Mouse (Mus musculus) spleen, adult 2 months (tissue): ENCODE results near the gene Pxdn. TPM values are rescaled to one million over a fixed set of nuclear protein-coding genes. Genes with fewer than 3 reads are reported as not detected.

Experiments
- DNase-seq, 2 experiments: peaks; one replicate each; pipeline versions ENCODE4 v3.0.0 to v3.0.0-alpha.2; 2012 to 2021; ENCODE audit warnings: low spot score in 2 of 2, low read depth in 1 of 2
- H3K27ac ChIP-seq: fragments of 200-500 bp; 2 replicates; pipeline ENCODE4 v1.5.1; 2012; ENCODE audit warnings: low read length, inconsistent platforms; ENCODE audit not compliant: insufficient read depth
- H3K27me3 ChIP-seq: fragments of 200-500 bp; 2 replicates; pipeline ENCODE4 v1.6.1; 2012; ENCODE audit warnings: mild to moderate bottlenecking, moderate library complexity, low read length, inconsistent platforms; ENCODE audit not compliant: control insufficient read depth, insufficient read depth
- H3K36me3 ChIP-seq: fragments of 200-500 bp; 2 replicates; pipeline ENCODE4 v1.6.1; 2012; ENCODE audit warnings: mild to moderate bottlenecking, low read length, inconsistent platforms; ENCODE audit not compliant: control insufficient read depth, insufficient read depth
- H3K4me1 ChIP-seq: fragments of 200-500 bp; 2 replicates; pipeline ENCODE4 v1.6.1; 2011; ENCODE audit warnings: inconsistent platforms; ENCODE audit not compliant: control insufficient read depth, insufficient read depth, insufficient read length
- H3K4me3 ChIP-seq: fragments of 200-500 bp; 2 replicates; pipeline ENCODE4 v1.5.1; 2011; ENCODE audit warnings: mild to moderate bottlenecking, inconsistent platforms; ENCODE audit not compliant: insufficient read depth, insufficient read length; ENCODE audit errors: extremely low read depth
- CTCF ChIP-seq: fragments of 200-500 bp; IDR thresholded peaks from 2 replicates; pipeline ENCODE4 v1.5.1; 2011; ENCODE audit warnings: mild to moderate bottlenecking, inconsistent platforms; ENCODE audit not compliant: insufficient read depth, insufficient read length, insufficient replicate concordance; ENCODE audit errors: extremely low read depth
- POLR2A ChIP-seq: fragments of 200-500 bp; IDR thresholded peaks from 2 replicates; pipeline ENCODE4 v1.6.1; 2011; ENCODE audit warnings: low read depth, low read length, inconsistent platforms
- WGBS: fragments of 180-500 bp; shearing (Covaris S2); methylation state at CpG from one replicate; pipeline ENCODE4 v1.1.7; 2018; 5-methylcytosine and 5-hydroxymethylcytosine counted together
- polyA plus RNA-seq: library from polyadenylated mRNA; depleted of rRNA; stranded (reverse); fragments of >200 nt; gene quantifications from 2 replicates; pipeline ENCODE4 v1.2.3, GENCODE M21; 2012

Pxdn gene
- polyA plus RNA-seq, 1 experiment, result 3.5 TPM

GRCm38 (mm10) chr12:30035406-30035805, 98.0 kb downstream of the Pxdn start:
- no peak for DNase-seq
- H3K36me3 ChIP-seq, result no peaks in the 10 kb centered on the region
- 46% methylated on average over 1 of the region's 1 CpGs for WGBS

DNA sequence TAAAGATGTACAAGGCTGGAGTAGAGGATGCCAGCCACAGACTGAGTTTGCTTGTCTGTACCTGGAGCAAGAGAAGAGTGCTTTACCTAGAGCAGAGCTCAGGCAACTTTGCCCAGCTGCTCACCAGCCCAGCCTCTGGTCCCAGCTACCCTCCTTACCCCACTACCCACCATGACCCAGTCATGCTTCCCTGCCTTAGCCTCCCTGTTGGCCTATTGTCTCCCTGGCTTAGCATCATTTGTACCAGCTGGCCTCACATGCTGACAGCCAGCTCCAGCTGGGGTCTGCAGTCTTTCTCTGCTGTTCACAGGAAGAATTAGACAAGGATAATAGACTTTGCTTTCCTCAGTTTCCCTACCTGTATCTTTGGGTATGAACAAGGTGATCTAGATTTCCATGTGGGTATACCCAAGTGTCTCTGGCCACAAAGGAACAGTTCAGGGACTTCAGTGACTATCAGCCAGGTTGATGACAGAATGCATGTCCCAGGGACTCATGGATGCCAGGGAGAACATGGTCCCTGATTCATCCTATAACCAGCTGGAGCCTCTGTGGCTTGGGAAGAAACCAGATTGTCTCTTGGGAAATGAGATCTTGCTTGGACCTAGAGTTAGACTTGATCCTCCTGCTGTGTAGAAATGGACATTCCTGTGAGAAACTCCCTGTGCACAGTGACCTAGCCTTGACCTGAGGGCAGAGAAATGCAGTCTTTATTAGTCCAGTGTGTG, 98.6 kb downstream of the Pxdn start:
- H3K4me3 ChIP-seq, result no peak overlapping the region
- DNase-seq, result no peak
- no peak overlapping the region for H3K27ac ChIP-seq
- TF ChIP-seq CTCF, result no peak
- TF ChIP-seq POLR2A, result no peak
- no peaks in the 10 kb centered on the region for H3K27me3 ChIP-seq
- no peaks in the 10 kb centered on the region for H3K36me3 ChIP-seq
- H3K4me1 ChIP-seq, result no peaks in the 10 kb centered on the region

More at GRCm38 (mm10) chr12:30035406-30035805, 98.0 kb downstream of the Pxdn start:
- Histone ChIP-seq H3K4me1 (no peaks in the 10 kb centered on the region), H3K27me3 (no peaks in the 10 kb centered on the region), H3K27ac (no peak overlapping the region), H3K4me3 (no peak overlapping the region)
- no peak for TF ChIP-seq POLR2A
- TF ChIP-seq CTCF, result no peak

DNA sequence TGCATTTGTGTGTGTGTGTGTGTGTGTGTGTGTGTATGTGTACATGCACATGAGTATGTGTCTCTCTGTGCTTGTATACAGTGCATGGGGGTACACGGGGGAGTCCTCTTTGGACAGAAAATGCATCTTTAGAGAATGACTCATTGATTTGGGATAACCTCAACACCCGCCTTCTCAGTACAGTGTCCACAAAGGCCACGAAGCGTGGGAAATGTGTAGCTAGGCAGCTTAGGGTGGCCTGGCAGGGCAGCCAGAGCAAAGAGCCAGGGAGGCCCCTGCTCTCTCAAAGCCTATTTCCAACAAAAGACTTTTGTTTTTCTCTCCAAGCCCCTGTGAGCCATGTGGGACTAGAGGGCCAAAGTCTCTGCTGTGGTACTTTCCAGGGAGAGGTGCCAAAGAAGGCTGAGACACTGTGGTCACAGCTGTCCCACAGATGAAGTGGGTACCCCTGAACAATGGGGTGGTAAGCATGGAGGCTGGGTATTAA, 99.2 kb downstream of the Pxdn start:
- no peaks in the 10 kb centered on the region for H3K36me3 ChIP-seq
- no peak overlapping the region for H3K27ac ChIP-seq
- no peak for DNase-seq
- TF ChIP-seq CTCF (no peak), POLR2A (no peak)
- no peaks in the 10 kb centered on the region for H3K27me3 ChIP-seq
- 76% methylated on average over 4 of the region's 4 CpGs for WGBS
- no peaks in the 10 kb centered on the region for H3K4me1 ChIP-seq
- H3K4me3 ChIP-seq, result no peak overlapping the region

DNA sequence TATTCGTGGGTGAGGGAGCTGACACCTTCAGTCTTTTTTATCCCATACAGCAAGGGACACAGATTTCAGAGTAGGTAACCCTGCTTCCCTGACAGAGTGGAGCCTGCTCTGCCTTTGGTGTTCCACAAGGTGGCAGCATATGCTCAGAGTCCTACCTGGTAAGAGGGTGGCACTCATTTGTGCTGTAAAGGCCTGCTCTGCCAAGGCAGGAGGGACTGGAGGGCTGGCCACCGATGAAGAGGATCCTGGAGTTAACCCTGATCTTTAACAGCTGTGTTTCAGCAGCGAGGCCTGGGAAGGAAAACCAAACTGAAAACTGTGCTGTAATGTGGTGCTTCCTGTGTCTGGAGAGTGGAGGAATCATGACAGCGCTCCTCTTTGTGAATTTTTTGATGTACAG, 102.2 kb downstream of the Pxdn start:
- Histone ChIP-seq H3K4me3 (no peak overlapping the region), H3K27me3 (no peaks in the 10 kb centered on the region), H3K36me3 (no peaks in the 10 kb centered on the region), H3K4me1 (no peaks in the 10 kb centered on the region), H3K27ac (no peak overlapping the region)
- DNase-seq, result no peak
- no peak for TF ChIP-seq CTCF
- TF ChIP-seq POLR2A, result no peak
- 43% methylated on average over 4 of the region's 4 CpGs for WGBS

DNA sequence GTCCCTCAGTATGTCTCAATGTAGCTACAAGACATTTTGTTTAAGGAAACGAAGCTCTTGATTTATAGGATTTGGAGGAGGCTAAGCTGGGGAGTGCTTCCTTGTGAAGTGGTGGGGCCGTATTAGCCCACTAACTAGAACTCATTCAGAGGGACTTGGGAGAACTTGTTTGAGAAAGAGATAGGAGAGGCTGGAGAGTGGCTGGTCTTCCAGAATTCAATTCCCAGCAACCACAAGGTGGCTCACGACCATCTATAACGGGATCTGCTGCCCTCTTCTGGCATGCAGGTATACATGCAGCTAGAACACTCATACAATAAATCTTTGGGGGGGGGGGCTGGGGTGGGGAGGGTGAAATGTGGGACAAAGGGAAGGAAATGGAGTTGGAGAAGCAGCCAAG, 102.7 kb downstream of the Pxdn start:
- no peak for DNase-seq
- no peaks in the 10 kb centered on the region for H3K4me1 ChIP-seq
- no peak overlapping the region for H3K27ac ChIP-seq
- no peaks in the 10 kb centered on the region for H3K36me3 ChIP-seq
- H3K4me3 ChIP-seq, result no peak overlapping the region
- H3K27me3 ChIP-seq, result no peaks in the 10 kb centered on the region
- 25% methylated on average over 4 of the region's 4 CpGs for WGBS
- TF ChIP-seq CTCF (no peak), POLR2A (no peak)

- 90% methylated on average over 6 of the region's 6 CpGs for WGBS
- TF ChIP-seq POLR2A (no peak), CTCF (no peak)
- Histone ChIP-seq H3K36me3 (no peaks in the 10 kb centered on the region), H3K27ac (no peak overlapping the region), H3K27me3 (no peaks in the 10 kb centered on the region), H3K4me3 (no peak overlapping the region), H3K4me1 (no peaks in the 10 kb centered on the region)
- no peak for DNase-seq
These were observed 111.4 kb downstream of the Pxdn start for GRCm38 (mm10) chr12:30048848-30049247.

DNA sequence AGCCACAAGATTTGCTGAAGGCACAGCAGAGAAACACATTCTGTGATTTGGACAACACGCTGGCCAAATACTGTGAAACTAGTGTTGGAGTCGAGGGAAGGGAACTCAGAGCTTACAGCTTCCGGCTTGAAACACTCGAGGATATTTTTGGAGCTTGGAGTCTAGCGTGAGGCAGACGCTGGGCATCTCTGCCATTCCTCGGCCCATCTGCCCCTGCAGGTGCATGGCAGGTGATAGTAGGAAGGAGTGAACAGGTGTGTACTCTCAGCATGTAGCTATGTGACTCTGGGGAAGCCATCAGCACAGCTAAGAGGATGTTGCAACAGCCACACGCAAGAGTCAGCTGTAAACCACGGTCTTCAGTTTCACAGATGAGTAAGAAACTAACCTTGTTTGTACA, 112.4 kb downstream of the Pxdn start:
- Histone ChIP-seq H3K4me1 (no peaks in the 10 kb centered on the region), H3K4me3 (no peak overlapping the region), H3K27me3 (no peaks in the 10 kb centered on the region), H3K36me3 (no peaks in the 10 kb centered on the region), H3K27ac (no peak overlapping the region)
- 78% methylated on average over 9 of the region's 9 CpGs for WGBS
- no peak for DNase-seq
- no peak for TF ChIP-seq POLR2A
- no peak for TF ChIP-seq CTCF
